Mouse (Mus musculus): Measurements from ENCODE around the gene Fcgr1.

- TF ChIP-seq POLR2A (IDR thresholded peaks at IDR 0.05; ENCODE audit: insufficient read depth, low read depth, low read length): no peak
- TF ChIP-seq EP300 (IDR thresholded peaks at IDR 0.05; ENCODE audit: insufficient read depth, low read depth, low read length): no peak
- TF ChIP-seq CTCF (IDR thresholded peaks at IDR 0.05): no peak
These were observed 39.0 kb downstream of the Fcgr1 start for GRCm38 (mm10) chr3:96254683-96255355.

All from heart, adult 2 months (tissue).